Mouse (Mus musculus): ENCODE data around the gene Cela1.

Cela1 gene

GRCm38 (mm10) chr15:100708433-100709078, 20.8 kb upstream of the Cela1 start:
- ATAC-seq (ENCODE audit: insufficient number of reproducible peaks, low FRiP score, low TSS enrichment) = no peak

GRCm38 (mm10) chr15:100706226-100706625, 18.5 kb upstream of the Cela1 start:
- no peak for ATAC-seq (ENCODE audit: insufficient number of reproducible peaks, low FRiP score, low TSS enrichment)

- ATAC-seq (ENCODE audit: insufficient number of reproducible peaks, low FRiP score, low TSS enrichment) = no peak
These were observed 17.7 kb upstream of the Cela1 start for GRCm38 (mm10) chr15:100705376-100705775.

GRCm38 (mm10) chr15:100703913-100704312, 16.2 kb upstream of the Cela1 start:
- no peak for ATAC-seq (ENCODE audit: insufficient number of reproducible peaks, low FRiP score, low TSS enrichment)

- ATAC-seq (ENCODE audit: insufficient number of reproducible peaks, low FRiP score, low TSS enrichment) = no peak
These were observed 14.1 kb upstream of the Cela1 start for GRCm38 (mm10) chr15:100701856-100702255.

GRCm38 (mm10) chr15:100701108-100701507, 13.4 kb upstream of the Cela1 start:
- ATAC-seq (ENCODE audit: insufficient number of reproducible peaks, low FRiP score, low TSS enrichment) = no peak

- no peak for ATAC-seq (ENCODE audit: insufficient number of reproducible peaks, low FRiP score, low TSS enrichment)
These were observed 12.7 kb upstream of the Cela1 start for GRCm38 (mm10) chr15:100700424-100700823.

GRCm38 (mm10) chr15:100699386-100699785, 11.7 kb upstream of the Cela1 start:
- no peak for ATAC-seq (ENCODE audit: insufficient number of reproducible peaks, low FRiP score, low TSS enrichment)

GRCm38 (mm10) chr15:100698078-100698477, 10.4 kb upstream of the Cela1 start:
- no peak for ATAC-seq (ENCODE audit: insufficient number of reproducible peaks, low FRiP score, low TSS enrichment)

- ATAC-seq (ENCODE audit: insufficient number of reproducible peaks, low FRiP score, low TSS enrichment) = no peak
These were observed 6.7 kb upstream of the Cela1 start for GRCm38 (mm10) chr15:100694406-100694805.

- no peak for ATAC-seq (ENCODE audit: insufficient number of reproducible peaks, low FRiP score, low TSS enrichment)
These were observed 4.3 kb upstream of the Cela1 start for GRCm38 (mm10) chr15:100691990-100692389.

GRCm38 (mm10) chr15:100686989-100687388, 732 bp downstream of the Cela1 start:
- no peak for ATAC-seq (ENCODE audit: insufficient number of reproducible peaks, low FRiP score, low TSS enrichment)

- no peak for ATAC-seq (ENCODE audit: insufficient number of reproducible peaks, low FRiP score, low TSS enrichment)
These were observed 1.3 kb downstream of the Cela1 start for GRCm38 (mm10) chr15:100686434-100686833.

- no peak for ATAC-seq (ENCODE audit: insufficient number of reproducible peaks, low FRiP score, low TSS enrichment)
These were observed 1.9 kb downstream of the Cela1 start for GRCm38 (mm10) chr15:100685849-100686248.

- no peak for ATAC-seq (ENCODE audit: insufficient number of reproducible peaks, low FRiP score, low TSS enrichment)
These were observed 2.5 kb downstream of the Cela1 start for GRCm38 (mm10) chr15:100685255-100685654.

GRCm38 (mm10) chr15:100684450-100684849, 3.3 kb downstream of the Cela1 start:
- ATAC-seq (ENCODE audit: insufficient number of reproducible peaks, low FRiP score, low TSS enrichment) = no peak

GRCm38 (mm10) chr15:100683041-100683440, 4.7 kb downstream of the Cela1 start:
- ATAC-seq (ENCODE audit: insufficient number of reproducible peaks, low FRiP score, low TSS enrichment) = no peak

- no peak for ATAC-seq (ENCODE audit: insufficient number of reproducible peaks, low FRiP score, low TSS enrichment)
These were observed 6.0 kb downstream of the Cela1 start for GRCm38 (mm10) chr15:100681770-100682169.

GRCm38 (mm10) chr15:100680381-100680780, 7.3 kb downstream of the Cela1 start:
- no peak for ATAC-seq (ENCODE audit: insufficient number of reproducible peaks, low FRiP score, low TSS enrichment)

- no peak for ATAC-seq (ENCODE audit: insufficient number of reproducible peaks, low FRiP score, low TSS enrichment)
These were observed 8.7 kb downstream of the Cela1 start for GRCm38 (mm10) chr15:100679005-100679404.

- no peak for ATAC-seq (ENCODE audit: insufficient number of reproducible peaks, low FRiP score, low TSS enrichment)
These were observed 9.1 kb downstream of the Cela1 start for GRCm38 (mm10) chr15:100678581-100678980.

GRCm38 (mm10) chr15:100677675-100678074, 10.0 kb downstream of the Cela1 start:
- ATAC-seq (ENCODE audit: insufficient number of reproducible peaks, low FRiP score, low TSS enrichment) = no peak

- ATAC-seq (ENCODE audit: insufficient number of reproducible peaks, low FRiP score, low TSS enrichment) = no peak
These were observed 11.2 kb downstream of the Cela1 start for GRCm38 (mm10) chr15:100676521-100676920.

Data from cerebellum, adult (tissue).